Mouse (Mus musculus): ENCODE results near the gene Slc2a13. TPM values are rescaled to one million over a fixed set of nuclear protein-coding genes. Genes with fewer than 3 reads are reported as not detected.

The Slc2a13 gene
- polyA plus RNA-seq, 1 experiment from 2014 or later: 0.62 TPM

DNA sequence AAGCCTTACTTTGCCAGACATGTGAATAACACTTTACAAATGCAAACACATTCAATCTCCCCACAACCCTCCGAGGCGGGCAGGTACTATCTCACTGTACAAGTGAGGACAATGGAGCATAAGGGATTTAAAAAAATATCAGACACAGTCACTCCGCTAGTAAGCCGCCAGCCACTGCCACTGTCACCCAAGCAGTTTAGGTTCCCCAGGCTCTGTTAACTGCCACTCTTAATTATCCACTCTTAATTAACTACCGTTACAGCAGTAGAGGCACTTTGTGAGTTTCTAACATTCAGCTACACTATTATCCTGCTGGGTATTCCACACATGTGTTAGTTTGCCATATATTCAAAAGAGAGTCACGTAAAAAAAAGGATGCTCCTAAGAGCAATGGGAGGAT lies 11.3 kb downstream of the Slc2a13 start:
- Histone ChIP-seq H3K27ac (no peak overlapping the region), H3K4me1 (no peaks in the 10 kb centered on the region), H3K9me3 (no peaks in the 10 kb centered on the region), H3K36me3 (replicated peaks) (no peaks in the 10 kb centered on the region), H3K27me3 (ENCODE audit: poor library complexity, severe bottlenecking) (no peaks in the 10 kb centered on the region), H3K4me3 (no peak overlapping the region)
- 93% methylated on average over 6 of the region's 6 CpGs for WGBS
- DNase-seq (ENCODE audit: extremely low spot score, low spot score): no peak

GRCm38 (mm10) chr15:91555336-91555736 lies 17.7 kb downstream of the Slc2a13 start:
- Histone ChIP-seq H3K4me3 (no peak overlapping the region), H3K9me3 (no peaks in the 10 kb centered on the region), H3K36me3 (replicated peaks) (no peaks in the 10 kb centered on the region), H3K4me1 (no peaks in the 10 kb centered on the region), H3K27ac (no peak overlapping the region), H3K27me3 (ENCODE audit: poor library complexity, severe bottlenecking) (no peaks in the 10 kb centered on the region)
- 90% methylated on average over 6 of the region's 6 CpGs for WGBS
- DNase-seq (ENCODE audit: extremely low spot score, low spot score): peak; percentile 3

- H3K27ac ChIP-seq: no peak overlapping the region
- H3K4me3 ChIP-seq: no peak overlapping the region
- DNase-seq (ENCODE audit: extremely low spot score, low spot score): no peak
- peaks cover 3% of the 10 kb centered on the region; the same call in 1 of the 2 replicates for H3K9me3 ChIP-seq
- 83% methylated on average over 12 of the region's 12 CpGs for WGBS
- H3K27me3 ChIP-seq (ENCODE audit: poor library complexity, severe bottlenecking): no peaks in the 10 kb centered on the region
- H3K4me1 ChIP-seq: no peaks in the 10 kb centered on the region
- no peaks in the 10 kb centered on the region for H3K36me3 ChIP-seq (replicated peaks)
Measured at GRCm38 (mm10) chr15:91548586-91549268, 24.3 kb downstream of the Slc2a13 start.

DNA sequence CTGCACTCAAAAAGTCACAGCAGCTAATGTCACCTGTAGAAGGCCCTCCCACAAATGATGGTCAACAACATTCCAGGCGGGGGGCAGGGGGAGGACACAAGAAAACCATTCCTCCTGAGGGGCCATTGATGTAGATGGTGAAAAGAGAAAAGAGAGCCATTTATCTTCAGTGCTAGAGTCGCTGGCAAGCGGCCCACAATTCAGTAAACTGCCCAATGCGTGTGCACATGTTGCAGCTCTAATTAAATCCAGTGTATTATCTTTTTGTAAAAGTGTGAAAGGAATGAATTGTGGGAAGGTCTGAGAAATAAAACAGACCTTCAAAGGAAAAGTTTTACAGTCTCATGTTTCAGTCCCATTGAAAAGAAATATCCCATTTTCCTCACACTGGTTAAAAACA lies 28.5 kb downstream of the Slc2a13 start:
- no peak overlapping the region for H3K27ac ChIP-seq
- H3K9me3 ChIP-seq: peaks cover 3% of the 10 kb centered on the region; the same call in 1 of the 2 replicates
- 87% methylated on average over 4 of the region's 4 CpGs for WGBS

GRCm38 (mm10) chr15:91538439-91538838 lies 34.6 kb downstream of the Slc2a13 start:
- no peaks in the 10 kb centered on the region for H3K27me3 ChIP-seq (ENCODE audit: poor library complexity, severe bottlenecking)
- H3K36me3 ChIP-seq (replicated peaks): no peaks in the 10 kb centered on the region
- H3K4me3 ChIP-seq: no peak overlapping the region
- H3K27ac ChIP-seq: no peak overlapping the region
- H3K9me3 ChIP-seq: no peaks in the 10 kb centered on the region
- peaks cover 16% of the 10 kb centered on the region; the same call in 1 of the 2 replicates for H3K4me1 ChIP-seq
- no peak for DNase-seq (ENCODE audit: extremely low spot score, low spot score)

More for the DNA sequence above, 28.5 kb downstream of the Slc2a13 start:
- Histone ChIP-seq H3K4me3 (no peak overlapping the region), H3K27me3 (ENCODE audit: poor library complexity, severe bottlenecking) (no peaks in the 10 kb centered on the region), H3K4me1 (peaks cover 11% of the 10 kb centered on the region; the same call in 1 of the 2 replicates), H3K36me3 (replicated peaks) (no peaks in the 10 kb centered on the region)
- DNase-seq (ENCODE audit: extremely low spot score, low spot score): no peak

- DNase-seq (ENCODE audit: extremely low spot score, low spot score): no peak
- H3K27me3 ChIP-seq (ENCODE audit: poor library complexity, severe bottlenecking): no peaks in the 10 kb centered on the region
- no peak overlapping the region for H3K4me3 ChIP-seq
- no peak overlapping the region for H3K27ac ChIP-seq
- WGBS: 94% methylated on average over 2 of the region's 2 CpGs
- H3K4me1 ChIP-seq: peaks cover 13% of the 10 kb centered on the region
- no peaks in the 10 kb centered on the region for H3K36me3 ChIP-seq (replicated peaks)
- H3K9me3 ChIP-seq: no peaks in the 10 kb centered on the region
Measured at GRCm38 (mm10) chr15:91526876-91527275, 46.2 kb downstream of the Slc2a13 start.

- Histone ChIP-seq H3K27me3 (ENCODE audit: poor library complexity, severe bottlenecking) (no peaks in the 10 kb centered on the region), H3K27ac (no peak overlapping the region), H3K9me3 (no peaks in the 10 kb centered on the region), H3K36me3 (replicated peaks) (no peaks in the 10 kb centered on the region), H3K4me3 (no peak overlapping the region), H3K4me1 (peaks cover 13% of the 10 kb centered on the region)
- WGBS: 88% methylated on average over 3 of the region's 3 CpGs
- no peak for DNase-seq (ENCODE audit: extremely low spot score, low spot score)
Measured at GRCm38 (mm10) chr15:91526166-91526565, 46.9 kb downstream of the Slc2a13 start.

DNA sequence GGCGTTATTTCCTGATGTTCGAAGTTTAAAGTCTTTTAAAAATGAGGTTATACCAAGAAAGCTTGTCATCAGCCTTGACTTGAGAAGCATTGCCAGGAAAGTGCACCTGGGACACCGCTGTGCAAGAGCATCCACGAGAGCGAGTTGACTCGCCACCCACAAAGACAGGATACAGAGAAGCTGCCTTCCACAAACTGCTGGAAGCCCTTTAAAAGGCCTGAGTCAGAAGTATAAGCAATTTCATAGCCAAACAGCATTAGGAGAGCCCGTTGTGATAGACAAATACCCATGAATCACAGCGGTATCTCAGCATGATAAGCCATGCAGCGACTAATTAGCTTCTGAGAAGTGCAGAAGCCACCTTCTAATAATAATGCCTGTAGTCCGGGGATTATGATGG lies 48.6 kb downstream of the Slc2a13 start:
- Histone ChIP-seq H3K4me1 (peaks cover 7% of the 10 kb centered on the region), H3K9me3 (no peaks in the 10 kb centered on the region), H3K27ac (no peak overlapping the region), H3K4me3 (no peak overlapping the region), H3K36me3 (replicated peaks) (no peaks in the 10 kb centered on the region), H3K27me3 (ENCODE audit: poor library complexity, severe bottlenecking) (no peaks in the 10 kb centered on the region)
- DNase-seq (ENCODE audit: extremely low spot score, low spot score): no peak
- 81% methylated on average over 10 of the region's 10 CpGs for WGBS

DNA sequence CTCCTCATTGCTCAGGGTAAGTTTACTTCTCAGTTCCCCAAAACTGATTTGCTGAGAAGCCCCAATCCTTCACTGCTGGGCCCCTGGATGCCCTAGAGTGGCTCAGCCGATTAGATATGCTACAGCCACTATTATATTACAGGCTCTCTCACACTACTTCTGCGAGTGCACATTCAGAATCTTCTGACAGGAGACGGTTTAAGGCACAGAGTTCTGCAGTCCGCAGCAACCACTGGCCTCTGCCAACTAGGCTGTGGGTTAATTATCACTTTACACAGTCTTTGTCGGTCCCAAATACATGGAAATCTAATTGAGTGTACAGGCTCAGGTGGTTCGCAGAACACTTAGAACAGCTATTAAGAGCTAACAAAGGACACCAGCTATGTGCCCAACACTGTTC lies 69.8 kb downstream of the Slc2a13 start:
- Histone ChIP-seq H3K36me3 (replicated peaks) (no peaks in the 10 kb centered on the region), H3K4me3 (no peak overlapping the region), H3K27ac (peak overlapping the region; percentile 22; the same call in 1 of the 2 replicates), H3K9me3 (no peaks in the 10 kb centered on the region), H3K4me1 (peaks cover 15% of the 10 kb centered on the region), H3K27me3 (ENCODE audit: poor library complexity, severe bottlenecking) (no peaks in the 10 kb centered on the region)
- no peak for DNase-seq (ENCODE audit: extremely low spot score, low spot score)
- WGBS: 76% methylated on average over 6 of the region's 6 CpGs

DNA sequence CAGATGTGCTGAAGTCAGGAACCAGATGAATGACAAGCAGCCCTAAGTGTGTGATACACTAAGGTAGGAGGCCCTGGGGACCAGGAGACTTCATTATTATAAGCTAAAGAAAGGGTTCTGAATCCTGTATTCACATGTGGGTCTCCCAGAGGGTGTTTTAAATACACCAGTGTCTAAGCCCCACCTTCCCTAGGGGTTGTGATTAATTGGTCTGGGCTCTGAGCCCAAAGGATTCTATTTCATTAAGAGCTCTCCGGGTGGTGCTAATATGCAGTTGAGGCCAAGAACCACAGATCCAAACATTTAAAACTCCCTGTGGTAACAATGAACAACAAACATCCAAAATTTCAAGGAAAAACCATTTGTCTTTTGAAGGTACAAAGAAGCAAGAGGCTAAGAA lies 70.4 kb downstream of the Slc2a13 start:
- H3K36me3 ChIP-seq (replicated peaks): no peaks in the 10 kb centered on the region
- H3K27me3 ChIP-seq (ENCODE audit: poor library complexity, severe bottlenecking): no peaks in the 10 kb centered on the region
- H3K4me1 ChIP-seq: peaks cover 15% of the 10 kb centered on the region
- H3K27ac ChIP-seq: 0 out of 2 replicates have a peak overlapping the region, but pooled peaks have one; percentile 44
- no peak for DNase-seq (ENCODE audit: extremely low spot score, low spot score)
- 78% methylated on average over 1 of the region's 1 CpGs for WGBS
- H3K4me3 ChIP-seq: no peak overlapping the region
- H3K9me3 ChIP-seq: no peaks in the 10 kb centered on the region

DNA sequence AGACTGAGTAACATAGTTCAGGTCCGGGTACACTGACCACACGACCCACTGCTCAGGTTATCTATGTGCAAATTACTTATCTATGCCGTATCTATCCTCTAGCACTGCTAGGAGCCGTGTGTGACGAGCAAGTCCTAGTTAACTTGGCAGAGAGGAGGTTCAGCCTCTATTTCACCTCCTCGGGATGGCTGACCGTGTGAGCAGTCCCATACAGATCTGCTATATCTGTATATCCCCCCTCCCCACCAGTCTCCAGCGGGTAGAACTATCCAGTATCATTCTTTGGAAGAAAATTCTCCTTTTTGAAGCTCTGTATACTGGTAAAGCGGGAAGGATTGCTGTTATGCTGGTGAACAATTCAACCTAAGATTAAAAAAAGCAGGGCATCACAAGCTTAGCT lies 70.8 kb downstream of the Slc2a13 start:
- 85% methylated on average over 9 of the region's 9 CpGs for whole genome bisulfite sequencing
- Histone ChIP-seq H3K36me3 (replicated peaks) (no peaks in the 10 kb centered on the region), H3K27me3 (ENCODE audit: poor library complexity, severe bottlenecking) (no peaks in the 10 kb centered on the region)

DNA sequence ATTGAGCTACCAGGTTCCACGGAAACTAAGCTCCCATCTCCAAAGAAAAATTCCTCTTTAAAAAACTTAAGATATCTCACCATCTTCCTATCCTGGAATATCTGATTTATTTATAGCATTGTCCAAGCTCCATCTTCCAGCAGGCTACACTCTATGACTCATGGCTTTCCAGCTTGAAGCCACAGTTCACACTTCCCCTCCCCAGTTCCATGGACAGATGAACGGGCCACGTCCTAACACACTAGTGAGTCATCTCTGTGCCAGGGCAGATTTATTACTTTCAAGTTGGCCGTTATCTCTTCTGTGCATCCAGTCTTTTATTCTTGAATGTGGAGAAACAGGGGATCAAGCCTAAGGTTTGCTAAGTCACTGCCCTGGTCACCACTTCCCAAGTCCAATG lies 78.0 kb downstream of the Slc2a13 start:
- Histone ChIP-seq H3K4me3 (no peak overlapping the region), H3K9me3 (no peaks in the 10 kb centered on the region), H3K27me3 (ENCODE audit: poor library complexity, severe bottlenecking) (no peaks in the 10 kb centered on the region), H3K36me3 (replicated peaks) (no peaks in the 10 kb centered on the region), H3K4me1 (no peaks in the 10 kb centered on the region), H3K27ac (no peak overlapping the region)
- 93% methylated on average over 4 of the region's 4 CpGs for WGBS
- DNase-seq (ENCODE audit: extremely low spot score, low spot score): no peak

More for the DNA sequence above, 70.8 kb downstream of the Slc2a13 start:
- no peaks in the 10 kb centered on the region for H3K9me3 ChIP-seq
- no peak overlapping the region for H3K4me3 ChIP-seq
- no peak for DNase-seq (ENCODE audit: extremely low spot score, low spot score)
- peak overlapping the region; percentile 44; the same call in 1 of the 2 replicates for H3K27ac ChIP-seq
- H3K4me1 ChIP-seq: peaks cover 15% of the 10 kb centered on the region

DNA sequence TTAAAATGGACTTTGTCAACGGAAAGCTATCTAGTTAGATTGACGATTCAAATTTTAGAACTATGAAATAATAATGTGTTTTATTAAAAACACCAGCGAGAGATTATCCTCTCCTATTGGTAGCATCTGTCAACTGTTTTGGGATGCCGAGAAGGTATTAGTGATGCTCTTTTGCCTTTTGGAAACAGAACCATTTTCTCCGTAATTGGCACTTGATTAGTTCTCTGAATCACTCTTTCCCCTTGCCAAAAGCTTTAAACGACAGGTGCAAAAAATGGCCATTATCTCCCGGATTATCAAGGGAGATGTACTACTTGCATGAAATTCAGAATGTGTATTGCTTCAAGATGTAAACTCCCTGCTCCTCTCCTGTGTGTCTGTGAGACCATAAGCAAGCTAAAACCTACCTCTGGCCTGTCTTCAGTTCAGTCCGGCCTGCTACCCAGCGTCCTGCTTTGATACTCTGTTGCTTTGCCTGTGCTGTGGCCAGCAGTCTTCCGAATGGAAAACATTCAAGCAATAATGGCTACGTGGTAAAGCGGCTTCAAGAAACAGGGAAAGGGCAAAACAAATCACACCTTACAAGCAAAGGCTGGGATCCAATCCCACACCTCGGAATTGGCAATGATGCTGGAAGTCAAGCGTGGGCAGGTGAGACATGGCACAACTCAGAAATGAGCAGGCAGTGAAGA lies 93.0 kb downstream of the Slc2a13 start:
- Histone ChIP-seq H3K4me3 (no peak overlapping the region), H3K27me3 (ENCODE audit: poor library complexity, severe bottlenecking) (no peaks in the 10 kb centered on the region), H3K36me3 (replicated peaks) (no peaks in the 10 kb centered on the region), H3K27ac (no peak overlapping the region), H3K9me3 (peaks cover 9% of the 10 kb centered on the region), H3K4me1 (no peaks in the 10 kb centered on the region)
- DNase-seq (ENCODE audit: extremely low spot score, low spot score): no peak
- 95% methylated on average over 14 of the region's 14 CpGs for WGBS
